Mouse (Mus musculus): ENCODE results near the gene Apoc2.

Gene Apoc2

DNA sequence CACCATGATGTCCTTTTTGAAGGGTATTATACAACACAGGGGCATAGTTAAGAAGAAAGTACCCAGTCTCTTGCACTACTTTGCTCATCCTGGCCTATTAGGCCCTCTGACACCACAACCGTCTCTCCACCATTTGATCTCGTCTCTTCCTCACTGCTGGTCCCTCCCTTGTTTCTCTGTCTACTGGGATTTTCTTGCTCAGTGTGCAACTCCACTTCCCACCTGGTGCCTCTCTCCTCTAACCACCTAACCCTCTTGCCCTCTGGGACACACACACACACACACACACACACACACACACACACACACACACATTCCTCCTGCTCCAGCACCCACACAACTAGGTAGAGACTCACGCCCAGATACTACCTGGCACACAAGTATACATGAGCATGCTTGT, 1.2 kb upstream of the Apoc2 start:
- DNase-seq (ENCODE audit: low spot score in 2 of 2) = no peak

GRCm38 (mm10) chr7:19676662-19677061, 1.1 kb downstream of the Apoc2 start:
- DNase-seq (ENCODE audit: low spot score in 2 of 2) = no peak

- DNase-seq (ENCODE audit: low spot score in 2 of 2) = no peak
Observed at GRCm38 (mm10) chr7:19675824-19676223, 1.9 kb downstream of the Apoc2 start.

- no peak for DNase-seq (ENCODE audit: low spot score in 2 of 2)
Observed at GRCm38 (mm10) chr7:19673083-19673699, 4.5 kb downstream of the Apoc2 start.

- DNase-seq (ENCODE audit: low spot score in 2 of 2) = no peak
Observed at GRCm38 (mm10) chr7:19671511-19671910, 6.2 kb downstream of the Apoc2 start.

DNA sequence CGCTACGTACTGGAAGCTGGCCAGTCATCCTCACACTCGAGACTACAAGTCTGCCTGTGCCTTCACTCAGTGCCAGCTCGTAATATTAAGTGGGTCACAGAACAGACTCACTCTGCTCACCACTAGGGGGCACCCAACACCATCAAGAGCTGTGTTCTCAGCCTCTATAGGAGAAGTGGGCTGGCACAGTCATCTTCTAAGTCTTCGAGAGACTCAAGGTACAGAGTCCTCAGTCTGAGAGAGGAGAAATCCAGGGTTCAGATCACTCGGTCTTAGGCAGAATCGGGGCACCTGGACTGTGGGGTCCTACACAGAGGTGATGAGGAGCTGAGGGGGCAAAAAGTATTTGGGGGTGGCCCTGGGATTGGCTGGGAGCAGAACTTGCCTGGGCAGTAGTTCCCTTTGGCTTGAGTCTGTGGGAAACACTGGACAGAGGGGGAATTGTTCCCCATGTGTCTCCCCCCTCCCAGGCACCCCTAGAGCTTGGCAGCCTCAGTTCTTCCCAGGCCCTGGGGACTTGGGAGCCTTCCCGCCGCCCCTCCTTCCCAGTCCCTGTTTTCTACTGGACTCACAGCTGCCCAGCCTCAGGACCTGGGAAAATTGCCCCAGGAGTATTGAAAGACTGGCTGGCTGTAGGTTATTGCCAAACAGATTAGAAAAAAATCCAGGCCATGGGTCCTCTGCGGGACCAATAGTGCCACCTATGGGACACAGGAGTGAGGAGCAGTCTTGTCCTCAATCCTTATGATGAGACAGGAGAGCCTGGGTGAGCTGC, 8.6 kb downstream of the Apoc2 start:
- DNase-seq (ENCODE audit: low spot score in 2 of 2) = peak; percentile 88 to 90

DNA sequence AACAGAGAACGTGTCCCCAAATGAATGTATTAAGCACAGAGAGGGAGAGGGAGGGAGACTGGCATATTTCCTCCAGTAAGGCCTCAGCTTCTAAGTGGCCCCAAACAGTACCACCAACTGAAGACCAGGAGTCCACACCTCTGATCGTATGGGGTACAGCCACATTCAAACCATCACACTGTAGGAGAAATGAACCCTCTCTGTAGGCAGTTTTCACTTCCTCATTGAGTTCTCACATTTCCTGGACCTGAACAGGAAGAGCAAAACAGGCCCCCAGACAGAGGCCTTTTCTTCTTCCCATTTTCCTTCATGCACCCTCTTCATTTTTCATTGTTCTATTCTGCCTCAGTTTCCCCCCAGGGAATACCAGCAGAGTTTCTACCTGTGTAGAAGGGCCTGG, 10.3 kb downstream of the Apoc2 start:
- no peak for DNase-seq (ENCODE audit: low spot score in 2 of 2)

DNA sequence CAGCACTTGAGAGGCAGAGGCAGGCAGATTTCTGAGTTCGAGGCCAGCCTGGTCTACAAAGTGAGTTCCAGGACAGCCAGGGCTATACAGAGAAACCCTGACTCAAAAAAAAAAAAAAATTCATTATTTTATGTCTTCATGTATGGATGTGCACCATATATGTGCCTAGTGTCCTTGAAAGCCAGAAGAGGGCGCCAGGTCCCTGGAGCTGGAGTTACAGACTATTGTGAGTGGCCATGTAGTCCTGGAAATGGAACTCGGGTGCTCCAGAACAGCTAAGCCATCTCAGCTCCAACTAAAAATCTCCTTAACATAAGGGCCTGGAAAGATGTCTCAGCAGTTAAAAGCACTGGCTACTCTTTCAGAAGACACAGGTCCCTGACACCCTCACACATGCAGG, 11.0 kb downstream of the Apoc2 start:
- no peak for DNase-seq (ENCODE audit: low spot score in 2 of 2)

GRCm38 (mm10) chr7:19664955-19665841, 12.5 kb downstream of the Apoc2 start, which contains the start of gene Clptm1:
Gene Clptm1 (minus strand): TSS chr7:19665033.
- DNase-seq (ENCODE audit: low spot score in 2 of 2) = peak; percentile 94 to 96

GRCm38 (mm10) chr7:19664455-19664954, 13.2 kb downstream of the Apoc2 start:
- DNase-seq (ENCODE audit: low spot score in 2 of 2) = peak in 1 of 2 experiments; percentile 36

GRCm38 (mm10) chr7:19663940-19664339, 13.8 kb downstream of the Apoc2 start:
- peak in 1 of 2 experiments; percentile 26 for DNase-seq (ENCODE audit: low spot score in 2 of 2)

DNA sequence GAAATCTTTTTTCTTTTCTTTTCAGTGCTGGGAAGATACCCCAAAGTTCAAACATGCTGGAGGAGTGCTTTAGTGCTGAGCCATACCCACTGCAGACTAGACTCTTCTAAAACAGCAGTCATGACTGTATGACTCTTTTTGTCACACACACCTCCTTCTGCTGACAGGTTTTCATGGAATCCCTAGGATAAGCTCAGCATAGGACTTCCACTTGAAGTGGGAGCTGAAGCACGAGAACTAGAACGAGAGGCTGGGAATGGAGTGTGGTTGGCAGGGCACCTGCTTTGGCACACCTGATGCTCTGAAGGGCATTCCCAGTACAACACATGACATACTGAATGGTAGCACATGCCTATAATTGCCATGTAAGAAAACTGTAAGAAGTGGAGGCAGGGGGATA, 25.1 kb downstream of the Apoc2 start:
- no peak for DNase-seq (ENCODE audit: low spot score in 2 of 2)

GRCm38 (mm10) chr7:19651063-19651786, 26.5 kb downstream of the Apoc2 start:
- no peak for DNase-seq (ENCODE audit: low spot score in 2 of 2)

DNA sequence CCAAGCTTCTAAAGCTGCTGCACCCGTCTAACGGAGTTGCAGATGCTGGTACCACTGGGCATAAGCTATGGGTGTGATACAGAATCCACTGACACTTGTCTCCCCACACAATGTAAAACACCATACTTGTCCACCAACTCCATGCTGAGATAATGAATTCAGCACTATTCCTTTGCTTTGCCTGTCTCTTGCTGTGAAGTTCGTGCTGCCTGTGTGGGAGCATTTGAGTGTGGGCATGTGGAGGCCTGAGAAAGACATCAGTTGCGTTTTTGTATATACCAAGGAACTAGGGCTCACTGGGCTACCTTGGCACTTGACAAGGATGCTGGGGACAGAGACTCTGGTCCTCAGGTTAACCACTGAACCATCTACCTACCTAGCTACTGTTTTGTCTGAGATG, 36.5 kb downstream of the Apoc2 start:
- DNase-seq (ENCODE audit: low spot score in 2 of 2) = no peak

- no peak for DNase-seq (ENCODE audit: low spot score in 2 of 2)
Observed at GRCm38 (mm10) chr7:19635074-19635827, 42.5 kb downstream of the Apoc2 start.

DNA sequence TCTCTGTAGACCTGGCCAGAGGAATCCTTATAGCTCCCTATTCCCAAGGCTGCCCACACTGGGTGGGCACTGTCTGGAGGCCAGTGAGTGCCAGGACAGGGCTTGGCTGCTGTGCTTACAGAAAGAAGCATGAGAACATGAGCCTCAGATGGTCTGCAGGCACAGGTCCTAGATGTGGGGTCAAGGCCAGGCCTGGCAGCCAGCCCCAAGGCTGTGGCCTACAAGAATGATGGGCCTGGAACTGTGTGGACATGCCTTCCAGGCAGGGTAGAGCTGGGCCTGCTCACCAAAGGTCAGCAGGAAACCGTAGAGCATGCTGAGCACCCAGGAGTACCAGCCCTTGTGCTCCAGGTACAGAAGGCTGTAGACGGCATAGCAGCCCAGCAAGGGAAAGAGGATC, 43.1 kb downstream of the Apoc2 start:
- no peak for DNase-seq (ENCODE audit: low spot score in 2 of 2)

- no peak for DNase-seq (ENCODE audit: low spot score in 2 of 2)
Observed at GRCm38 (mm10) chr7:19633855-19634254, 43.9 kb downstream of the Apoc2 start.

DNA sequence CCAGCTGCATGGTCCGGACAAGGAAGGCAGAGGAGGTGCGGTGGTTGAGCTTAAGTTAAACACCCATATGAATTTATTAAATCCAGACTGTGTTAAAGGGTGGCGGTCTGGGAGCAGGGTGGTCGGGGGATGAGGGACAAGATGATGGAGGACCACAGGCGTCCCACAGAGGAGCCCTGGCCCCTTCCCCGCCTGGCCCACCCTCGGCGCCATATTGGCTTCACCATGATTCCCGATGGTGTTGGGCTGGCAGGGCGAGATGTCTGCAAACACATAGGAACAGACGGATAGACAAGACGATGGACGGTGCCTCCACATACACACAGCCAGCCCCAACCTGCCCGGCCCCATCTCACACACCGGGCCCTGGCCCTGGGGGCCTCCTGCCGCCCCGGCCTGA, 44.5 kb downstream of the Apoc2 start:
- peak in 1 of 2 experiments; percentile 19 for DNase-seq (ENCODE audit: low spot score in 2 of 2)

DNA sequence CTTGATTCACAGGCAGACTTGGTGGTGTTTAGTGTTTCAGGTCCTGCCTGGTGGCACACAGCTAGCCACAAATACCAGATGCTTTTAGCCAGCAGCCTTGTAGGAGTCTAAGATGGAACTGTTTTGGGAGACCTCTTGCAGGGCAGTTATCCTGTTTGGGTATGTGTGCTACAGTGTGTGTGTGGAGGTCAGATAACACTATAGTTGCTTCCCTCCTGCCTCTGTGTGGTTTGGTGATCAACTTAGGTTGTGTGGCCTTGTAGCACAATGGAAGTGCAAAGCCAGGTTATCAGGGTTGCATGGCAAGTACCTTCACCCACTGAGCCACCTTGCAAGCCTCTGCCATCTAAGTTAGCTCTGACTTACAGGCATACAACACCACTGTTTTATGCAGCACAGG, 45.0 kb downstream of the Apoc2 start:
- DNase-seq (ENCODE audit: low spot score in 2 of 2) = no peak

GRCm38 (mm10) chr7:19632275-19632674, 45.5 kb downstream of the Apoc2 start:
- no peak for DNase-seq (ENCODE audit: low spot score in 2 of 2)

GRCm38 (mm10) chr7:19629361-19629734, 48.4 kb downstream of the Apoc2 start, which contains the start of gene Relb:
Gene Relb (minus strand): TSS chr7:19629438.
- DNase-seq (ENCODE audit: low spot score in 2 of 2) = peak; percentile 85 to 92

Data from frontal cortex, postnatal 10 days (tissue).